Mouse (Mus musculus) hindbrain, embryonic 14.5 days (tissue): ENCODE measurements around the gene Rhcg. TPM values are rescaled to one million over a fixed set of nuclear protein-coding genes. Genes with fewer than 3 reads are reported as not detected.

Experiments used
- ATAC-seq: fragments of 200-750 bp; cut with Nextera tagmentation; 2 replicates; pipeline ENCODE4 v1.8.0; 2017; ENCODE audit warnings: moderate number of reproducible peaks, mild to moderate bottlenecking, moderate TSS enrichment, moderate library complexity; ENCODE audit not compliant: low FRiP score
- DNase-seq: peaks from one replicate; pipeline ENCODE4 v3.0.0-alpha.2; 2015; ENCODE audit warnings: low spot score
- H3K27ac ChIP-seq: fragments of 300-500 bp; sonication (generic); 2 replicates; pipeline ENCODE4 v1.5.1; 2014; ENCODE audit warnings: mild to moderate bottlenecking, moderate library complexity
- H3K27me3 ChIP-seq: fragments of 300-500 bp; sonication (generic); 2 replicates; pipeline ENCODE4 v1.6.1; 2014; ENCODE audit warnings: mild to moderate bottlenecking, low read length, mixed read lengths; ENCODE audit not compliant: control insufficient read depth, insufficient read depth
- H3K36me3 ChIP-seq: fragments of 300-500 bp; sonication (generic); replicated peaks from 2 replicates; pipeline ENCODE4 v1.6.1; 2014; ENCODE audit not compliant: control insufficient read depth, insufficient read depth
- H3K4me1 ChIP-seq: fragments of 300-500 bp; sonication (generic); replicated peaks from 2 replicates; pipeline ENCODE4 v1.6.1; 2014; ENCODE audit warnings: antibody characterized with exemption, low read length, mixed read lengths; ENCODE audit not compliant: control insufficient read depth, insufficient read depth
- H3K4me2 ChIP-seq: fragments of 300-500 bp; sonication (generic); replicated peaks from 2 replicates; pipeline ENCODE4 v1.6.1; 2014; ENCODE audit warnings: mild to moderate bottlenecking, moderate library complexity
- H3K4me3 ChIP-seq: fragments of 300-500 bp; sonication (generic); replicated peaks from 2 replicates; pipeline ENCODE4 v1.5.1; 2014; ENCODE audit warnings: mild to moderate bottlenecking, low read length
- H3K9ac ChIP-seq: fragments of 300-500 bp; sonication (generic); 2 replicates; pipeline ENCODE4 v1.6.1; 2014
- H3K9me3 ChIP-seq: fragments of 300-500 bp; sonication (generic); 2 replicates; pipeline ENCODE4 v1.6.1; 2016; ENCODE audit warnings: low read length; ENCODE audit not compliant: control insufficient read depth
- WGBS: fragments of 180-500 bp; shearing (Covaris S2); extraction: QIAGEN DNeasy Blood & Tissue Kit; methylation state at CpG from one replicate; pipeline ENCODE4 v1.1.7; 2014; 5-methylcytosine and 5-hydroxymethylcytosine counted together
- polyA plus RNA-seq: library from polyadenylated mRNA; unstranded; fragments of >200 nt; fragmentation: Nextera tagmentation; extraction: Ambion mirVana; gene quantifications from 2 replicates; pipeline ENCODE4 v1.2.1, GENCODE M21; 2014

Rhcg gene
- polyA plus RNA-seq, 1 experiment from 2014 or later: 5.0 TPM

GRCm38 (mm10) chr7:79568212-79568611, 49.2 kb downstream of the Rhcg start:
- H3K36me3 ChIP-seq: no peaks in the 10 kb centered on the region
- no peak overlapping the region for H3K9ac ChIP-seq
- H3K4me1 ChIP-seq: 0 out of 2 replicates have a peak, but pooled peaks cover 4% of the 10 kb centered on the region
- no peaks in the 10 kb centered on the region for H3K27me3 ChIP-seq
- H3K27ac ChIP-seq: peak overlapping the region; percentile 63; the same call in 1 of the 2 replicates
- WGBS: 68% methylated on average over 6 of the region's 6 CpGs
- no peaks in the 10 kb centered on the region for H3K9me3 ChIP-seq
- ATAC-seq (no peak), DNase-seq (no peak)
- H3K4me3 ChIP-seq: no peak overlapping the region
- H3K4me2 ChIP-seq: no peak overlapping the region

GRCm38 (mm10) chr7:79563675-79564074, 53.8 kb downstream of the Rhcg start:
- Histone ChIP-seq H3K9me3 (no peaks in the 10 kb centered on the region), H3K27ac (no peak overlapping the region), H3K4me2 (no peak overlapping the region), H3K27me3 (no peaks in the 10 kb centered on the region), H3K4me1 (no peaks in the 10 kb centered on the region), H3K36me3 (no peaks in the 10 kb centered on the region), H3K9ac (no peak overlapping the region), H3K4me3 (no peak overlapping the region)
- WGBS: 25% methylated on average over 13 of the region's 13 CpGs
- DNase-seq (no peak), ATAC-seq (no peak)

GRCm38 (mm10) chr7:79562385-79562784, 55.1 kb downstream of the Rhcg start:
- no peak for ATAC-seq

GRCm38 (mm10) chr7:79558698-79559097, 58.8 kb downstream of the Rhcg start:
- Histone ChIP-seq H3K4me3 (no peak overlapping the region), H3K27me3 (peaks cover 38% of the 10 kb centered on the region), H3K4me1 (peaks cover 10% of the 10 kb centered on the region; the same call in 1 of the 2 replicates), H3K36me3 (no peaks in the 10 kb centered on the region), H3K27ac (no peak overlapping the region), H3K4me2 (no peak overlapping the region), H3K9me3 (no peaks in the 10 kb centered on the region), H3K9ac (no peak overlapping the region)
- DNase-seq: no peak
- 69% methylated on average over 1 of the region's 1 CpGs for WGBS
- ATAC-seq: no peak

More at GRCm38 (mm10) chr7:79562385-79562784, 55.1 kb downstream of the Rhcg start:
- 49% methylated on average over 5 of the region's 5 CpGs for WGBS
- Histone ChIP-seq H3K27me3 (peaks cover 2% of the 10 kb centered on the region; the same call in 1 of the 2 replicates), H3K9ac (no peak overlapping the region), H3K4me3 (no peak overlapping the region), H3K36me3 (no peaks in the 10 kb centered on the region), H3K4me1 (peaks cover 9% of the 10 kb centered on the region; the same call in 1 of the 2 replicates), H3K9me3 (no peaks in the 10 kb centered on the region), H3K27ac (no peak overlapping the region), H3K4me2 (no peak overlapping the region)
- no peak for DNase-seq

GRCm38 (mm10) chr7:79557728-79558221, 59.7 kb downstream of the Rhcg start:
- no peaks in the 10 kb centered on the region for H3K36me3 ChIP-seq
- DNase-seq: peak; percentile 62
- H3K27ac ChIP-seq: no peak overlapping the region
- no peaks in the 10 kb centered on the region for H3K9me3 ChIP-seq
- no peak overlapping the region for H3K4me2 ChIP-seq
- WGBS: 1% methylated on average over 7 of the region's 8 CpGs
- peaks cover 10% of the 10 kb centered on the region; the same call in 1 of the 2 replicates for H3K4me1 ChIP-seq
- peaks cover 46% of the 10 kb centered on the region for H3K27me3 ChIP-seq
- peak; percentile 47; the same call in 1 of the 2 replicates for ATAC-seq
- H3K9ac ChIP-seq: no peak overlapping the region
- H3K4me3 ChIP-seq: no peak overlapping the region

- 6% methylated on average over 25 of the region's 25 CpGs for WGBS
- Histone ChIP-seq H3K4me2 (no peak overlapping the region; the same call in 1 of the 2 replicates), H3K9me3 (no peaks in the 10 kb centered on the region), H3K36me3 (no peaks in the 10 kb centered on the region), H3K4me3 (no peak overlapping the region), H3K27ac (no peak overlapping the region), H3K4me1 (peaks cover 10% of the 10 kb centered on the region; the same call in 1 of the 2 replicates), H3K27me3 (peaks cover 47% of the 10 kb centered on the region), H3K9ac (no peak overlapping the region)
- DNase-seq: no peak
- ATAC-seq: no peak
Observed at GRCm38 (mm10) chr7:79555368-79556034, 62.0 kb downstream of the Rhcg start.

GRCm38 (mm10) chr7:79552702-79553101, 64.8 kb downstream of the Rhcg start:
- Histone ChIP-seq H3K9ac (no peak overlapping the region), H3K4me3 (no peak overlapping the region), H3K27ac (no peak overlapping the region), H3K27me3 (peaks cover 58% of the 10 kb centered on the region), H3K36me3 (no peaks in the 10 kb centered on the region), H3K4me2 (no peak overlapping the region), H3K4me1 (peaks cover 10% of the 10 kb centered on the region; the same call in 1 of the 2 replicates), H3K9me3 (no peaks in the 10 kb centered on the region)
- 6% methylated on average over 10 of the region's 10 CpGs for WGBS
- DNase-seq: no peak
- ATAC-seq: no peak

GRCm38 (mm10) chr7:79548893-79549555, 68.4 kb downstream of the Rhcg start:
- H3K27ac ChIP-seq: peak overlapping the region; percentile 51; the same call in 1 of the 2 replicates
- ATAC-seq (no peak; the same call in 1 of the 2 replicates), DNase-seq (no peak)
- H3K27me3 ChIP-seq: peaks cover 36% of the 10 kb centered on the region
- no peaks in the 10 kb centered on the region for H3K36me3 ChIP-seq
- peaks cover 23% of the 10 kb centered on the region for H3K4me1 ChIP-seq
- H3K4me2 ChIP-seq: no peak overlapping the region
- no peak overlapping the region for H3K4me3 ChIP-seq
- no peaks in the 10 kb centered on the region for H3K9me3 ChIP-seq
- H3K9ac ChIP-seq: peak overlapping the region; percentile 24; the same call in 1 of the 2 replicates
- 14% methylated on average over 12 of the region's 12 CpGs for WGBS

- Histone ChIP-seq H3K9ac (no peak overlapping the region), H3K4me2 (no peak overlapping the region; the same call in 1 of the 2 replicates), H3K9me3 (no peaks in the 10 kb centered on the region), H3K27ac (peak overlapping the region; percentile 20), H3K27me3 (peaks cover 23% of the 10 kb centered on the region), H3K4me3 (no peak overlapping the region), H3K4me1 (peaks cover 38% of the 10 kb centered on the region), H3K36me3 (no peaks in the 10 kb centered on the region)
- WGBS: 2% methylated on average over 15 of the region's 15 CpGs
- DNase-seq (peak; percentile 89), ATAC-seq (peak; percentile 72)
Observed at GRCm38 (mm10) chr7:79547092-79547491, 70.4 kb downstream of the Rhcg start.
